Comparison of ENCODE assay signal across 10 mouse cellular contexts in the genomic region with DNA sequence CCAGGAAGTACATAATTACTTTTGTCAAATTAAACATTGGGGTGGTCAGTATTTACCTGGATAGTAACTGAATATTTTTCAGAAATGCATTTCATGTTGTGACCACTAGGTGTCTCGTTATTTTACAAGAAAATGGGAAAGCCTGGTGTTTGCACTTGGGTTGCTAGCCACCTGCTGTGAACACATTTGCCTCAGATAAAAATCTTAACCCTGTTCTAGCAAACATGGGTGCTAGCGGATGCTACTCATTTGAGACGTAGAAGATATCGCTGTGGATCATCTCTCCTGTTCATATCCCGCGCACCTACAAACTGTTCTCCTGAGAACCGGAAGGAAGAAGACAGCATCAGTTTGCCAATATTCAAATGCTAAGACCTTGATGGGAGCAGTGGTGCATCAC. TPM values are rescaled to one million over a fixed set of nuclear protein-coding genes. Genes with fewer than 3 reads are reported as not detected.
DNase-seq lines count a peak whose midpoint lies in the region; ATAC-seq and TF ChIP-seq lines count a peak whose summit lies in the region.
"Had no signal": no experiment of that assay in that cellular context is flagged by ENCODE, and none has a peak within 500 bp of the region (broad histone marks: within the 10 kb centered on the region; RNA-seq: fewer than 3 reads in every experiment).

No protein-coding gene starts in this region.

- DNase-seq in layer of hippocampus, adult 2 months (ENCODE audit: low spot score in 2 of 2): peak in 1 of 2 experiments; percentile 22
- no peak for DNase-seq in layer of hippocampus, adult 8-10 months (ENCODE audit: low spot score in 2 of 2)
- peak; percentile 64 for DNase-seq in MN1 (ENCODE audit: low spot score)
- peak; percentile 66 to 80 for DNase-seq in cerebellum, postnatal 10 days
- no peak for DNase-seq in layer of hippocampus, adult 9-10 months (ENCODE audit: low spot score)
- no peak for DNase-seq in neural tube, embryonic 10.5 days (ENCODE audit: extremely low spot score, low spot score)

- H3K27ac ChIP-seq in layer of hippocampus, adult 2 months: no peak overlapping the region
- H3K27ac ChIP-seq in forebrain, embryonic 13.5 days: no peak overlapping the region
- H3K27ac ChIP-seq: embryonic facial prominence, embryonic 12.5 days; lung, embryonic 15.5 days had no signal

- H3K9me3 ChIP-seq in forebrain, embryonic 13.5 days (replicated peaks): no peaks in the 10 kb centered on the region
- H3K9me3 ChIP-seq: embryonic facial prominence, embryonic 12.5 days; lung, embryonic 15.5 days had no signal

- no peak overlapping the region for H3K4me2 ChIP-seq in forebrain, embryonic 13.5 days
- H3K4me2 ChIP-seq: embryonic facial prominence, embryonic 12.5 days; lung, embryonic 15.5 days had no signal

- TF ChIP-seq CTCF in layer of hippocampus, adult 2 months (conservative IDR thresholded peaks at IDR 0.05): peak; percentile 89

- no peaks in the 10 kb centered on the region for H3K36me3 ChIP-seq in forebrain, embryonic 13.5 days (ENCODE audit: poor library complexity, severe bottlenecking)
- H3K36me3 ChIP-seq: embryonic facial prominence, embryonic 12.5 days; lung, embryonic 15.5 days had no signal

- ATAC-seq in megakaryocyte, adult 5-6 weeks (ENCODE audit: poor library complexity, severe bottlenecking): peak; percentile 57; the same call in 1 of the 2 replicates
- no peak for ATAC-seq in forebrain, embryonic 13.5 days

- no peak overlapping the region for H3K9ac ChIP-seq in forebrain, embryonic 13.5 days
- H3K9ac ChIP-seq: embryonic facial prominence, embryonic 12.5 days; lung, embryonic 15.5 days had no signal

- no peak overlapping the region for H3K4me3 ChIP-seq in layer of hippocampus, adult 2 months
- no peak overlapping the region for H3K4me3 ChIP-seq in forebrain, embryonic 13.5 days
- H3K4me3 ChIP-seq: embryonic facial prominence, embryonic 12.5 days; lung, embryonic 15.5 days had no signal

- H3K27me3 ChIP-seq in forebrain, embryonic 13.5 days: no peaks in the 10 kb centered on the region
- H3K27me3 ChIP-seq: embryonic facial prominence, embryonic 12.5 days; lung, embryonic 15.5 days had no signal

- WGBS in forebrain, embryonic 13.5 days: 50% methylated on average over 7 of the region's 7 CpGs

- H3K4me1 ChIP-seq in forebrain, embryonic 13.5 days: peaks cover 5% of the 10 kb centered on the region
- H3K4me1 ChIP-seq: embryonic facial prominence, embryonic 12.5 days; lung, embryonic 15.5 days had no signal

RNA-seq across cellular contexts. Expression of a gene that starts 31.5 kb away (rescaled TPM):
- 10 to 100 TPM; 39.9 to 41.5 TPM for total RNA-seq in layer of hippocampus, adult 2 months (2021)
- total RNA-seq in layer of hippocampus, adult 8-10 months (2022): 10 to 100 TPM; 43.4 to 53.1 (median 50.3) TPM
- 48.2 and 50.2 TPM in 2 replicates for total RNA-seq in megakaryocyte, adult 5-6 weeks (2015)
- 33.3 and 47.0 TPM in 2 replicates for total RNA-seq in megakaryocyte, adult 5-6 weeks (2017)
- polyA plus RNA-seq in forebrain, embryonic 13.5 days (2015; fragmentation: Nextera tagmentation; extraction: Ambion mirVana): 6.7 and 8.9 TPM in 2 replicates

RNA-seq across cellular contexts. Expression of a gene that starts 42.1 kb away (rescaled TPM):
- total RNA-seq in layer of hippocampus, adult 2 months (2021): 100 to 1,000 TPM; 218 to 232 TPM
- total RNA-seq in layer of hippocampus, adult 8-10 months (2022): 100 to 1,000 TPM; 232 to 262 (median 241) TPM
- 249 and 281 TPM in 2 replicates for total RNA-seq in megakaryocyte, adult 5-6 weeks (2015)
- total RNA-seq in megakaryocyte, adult 5-6 weeks (2017): 144 and 161 TPM in 2 replicates
- 337 and 338 TPM in 2 replicates for polyA plus RNA-seq in forebrain, embryonic 13.5 days (2015; fragmentation: Nextera tagmentation; extraction: Ambion mirVana)

Comparison
In these comparisons a context has a peak if more than half of its experiments do, and no peak if none do; other contexts are left out.
1. DNase-seq: peak in MN1 (single experiment) and cerebellum, postnatal 10 days (2 of 2); none in layer of hippocampus, adult 8-10 months (0 of 2), layer of hippocampus, adult 9-10 months (single experiment) and neural tube, embryonic 10.5 days (single experiment).